Mouse (Mus musculus): ENCODE measurements around the gene Cdh4.

DNA sequence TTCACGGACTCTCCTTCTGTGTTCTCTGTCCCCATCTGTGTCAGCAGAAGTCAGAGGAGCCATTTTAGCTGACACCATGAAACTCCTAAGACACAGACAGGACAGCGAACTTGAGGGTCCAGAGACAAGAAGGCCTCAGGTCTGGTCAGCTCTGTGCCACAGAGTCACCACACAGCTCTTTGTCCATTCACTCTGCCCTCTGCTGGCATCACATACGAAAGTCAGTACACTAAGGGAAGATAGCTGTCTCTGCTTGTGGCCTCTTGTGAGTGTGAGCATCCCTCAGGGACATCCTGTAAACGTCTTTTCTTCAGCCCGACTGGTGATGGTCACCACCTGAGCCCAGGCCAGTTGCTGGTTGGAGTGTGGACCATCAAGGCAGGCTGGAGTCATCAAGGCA, 422.9 kb downstream of the Cdh4 start:
- TF ChIP-seq POLR2A (IDR thresholded peaks at IDR 0.05; ENCODE audit: low read depth, low read length) (no peak), CTCF (IDR thresholded peaks at IDR 0.05; ENCODE audit: borderline replicate concordance, insufficient read depth, low read length) (peak; percentile 13; the same call in 1 of the 2 replicates)

All from embryonic fibroblast, embryonic 13.5 days (primary cell).